Mouse (Mus musculus) MEL (cell line): ENCODE results near the gene Iqcd. TPM values are rescaled to one million over a fixed set of nuclear protein-coding genes. Genes with fewer than 3 reads are reported as not detected.

Source experiments
- DNase-seq: peaks from one replicate; pipeline ENCODE4 v3.0.0; 2011; ENCODE audit warnings: low read depth, low spot score
- H3K27ac ChIP-seq: 2 replicates; pipeline ENCODE4 v1.5.1; 2012; ENCODE audit warnings: low read depth, mild to moderate bottlenecking, control low read depth, low read length, moderate library complexity; ENCODE audit not compliant: control insufficient read depth
- H3K27me3 ChIP-seq, 2 experiments: fragments of 150-350 bp in 1 of 2; sonication (generic) in 1 of 2; 2 replicates each; pipeline ENCODE4 v1.6.1; 2012; ENCODE audit warnings: low read length in 2 of 2, mild to moderate bottlenecking in 2 of 2, improper control_type of control experiment in 1 of 2, moderate library complexity in 1 of 2; ENCODE audit not compliant: insufficient read depth in 2 of 2, control insufficient read depth in 1 of 2
- H3K36me3 ChIP-seq, 2 experiments: 2 replicates each; pipeline ENCODE4 v1.6.1; 2012 to 2014; ENCODE audit warnings: low read length in 2 of 2, improper control_type of control experiment in 1 of 2, inconsistent platforms in 1 of 2, mild to moderate bottlenecking in 1 of 2; ENCODE audit not compliant: insufficient read depth in 2 of 2, control insufficient read depth in 1 of 2
- H3K4me1 ChIP-seq, 2 experiments: fragments of 150-350 bp in 1 of 2; sonication (generic) in 1 of 2; 2 replicates each; pipeline ENCODE4 v1.6.1; 2012; ENCODE audit warnings: low read length in 2 of 2, improper control_type of control experiment in 1 of 2, mild to moderate bottlenecking in 1 of 2; ENCODE audit not compliant: insufficient read depth in 2 of 2, control insufficient read depth in 1 of 2
- H3K4me3 ChIP-seq, 2 experiments: fragments of 150-350 bp in 1 of 2; sonication (generic) in 1 of 2; 2 replicates each; pipeline ENCODE4 v1.5.1; 2012; ENCODE audit warnings: low read depth in 2 of 2, low read length in 2 of 2, mild to moderate bottlenecking in 2 of 2, moderate library complexity in 2 of 2, control low read depth in 1 of 2, improper control_type of control experiment in 1 of 2; ENCODE audit not compliant: control insufficient read depth in 1 of 2, insufficient read depth in 1 of 2
- H3K79me2 ChIP-seq: 2 replicates; pipeline ENCODE4 v1.6.1; 2012; ENCODE audit warnings: mild to moderate bottlenecking, low read length, moderate library complexity; ENCODE audit not compliant: control insufficient read depth, poor library complexity, insufficient read depth
- H3K9ac ChIP-seq: 2 replicates; pipeline ENCODE4 v1.6.1; 2012; ENCODE audit warnings: low read depth, mild to moderate bottlenecking, control low read depth, low read length, moderate library complexity; ENCODE audit not compliant: control insufficient read depth, poor library complexity, severe bottlenecking
- H3K9me3 ChIP-seq: fragments of 150-350 bp; sonication (generic); replicated peaks from 2 replicates; pipeline ENCODE4 v1.6.1; 2012; ENCODE audit warnings: mild to moderate bottlenecking, low read length, improper control_type of control experiment, moderate library complexity; ENCODE audit not compliant: insufficient read depth
- BHLHE40 ChIP-seq: IDR thresholded peaks from 2 replicates; pipeline ENCODE4 v1.6.1; 2012; ENCODE audit warnings: low read depth, mild to moderate bottlenecking, inconsistent platforms, low read length, improper control_type of control experiment, borderline replicate concordance
- CHD1 ChIP-seq: IDR thresholded peaks from 2 replicates; pipeline ENCODE4 v1.6.1; 2012; ENCODE audit warnings: low read depth, mild to moderate bottlenecking, inconsistent platforms, low read length, improper control_type of control experiment
- CTCF ChIP-seq, 3 experiments: IDR thresholded peaks in 2 of 3; conservative IDR thresholded peaks in 1 of 3; 2 replicates each; pipeline ENCODE4 v1.5.1; 2011 to 2012; ENCODE audit warnings: low read length in 3 of 3, low read depth in 2 of 3, mild to moderate bottlenecking in 2 of 3, improper control_type of control experiment in 1 of 3, inconsistent platforms in 1 of 3, mixed read lengths in 1 of 3, moderate library complexity in 1 of 3; ENCODE audit not compliant: control insufficient read depth in 1 of 3, insufficient read depth in 1 of 3, poor library complexity in 1 of 3, severe bottlenecking in 1 of 3
- E2F4 ChIP-seq: IDR thresholded peaks from 2 replicates; pipeline ENCODE4 v1.6.1; 2011; ENCODE audit warnings: low read depth, low read length, improper control_type of control experiment, borderline replicate concordance
- ELF1 ChIP-seq: IDR thresholded peaks from 2 replicates; pipeline ENCODE4 v1.6.1; 2014; ENCODE audit warnings: low read depth, mild to moderate bottlenecking, inconsistent platforms, low read length, improper control_type of control experiment, moderate library complexity
- EP300 ChIP-seq, 2 experiments: IDR thresholded peaks; 2 replicates each; pipeline ENCODE4 v1.6.1; 2011; ENCODE audit warnings: improper control_type of control experiment in 2 of 2, low read length in 2 of 2, low read depth in 1 of 2, mild to moderate bottlenecking in 1 of 2
- GATA1 ChIP-seq: IDR thresholded peaks from 2 replicates; pipeline ENCODE4 v1.6.1; 2011; ENCODE audit warnings: low read depth, low read length, improper control_type of control experiment
- HCFC1 ChIP-seq: IDR thresholded peaks from 2 replicates; pipeline ENCODE4 v1.6.1; 2012; ENCODE audit warnings: low read depth, mild to moderate bottlenecking, inconsistent platforms, low read length, improper control_type of control experiment, moderate library complexity
- JUND ChIP-seq: IDR thresholded peaks from 2 replicates; pipeline ENCODE4 v1.6.1; 2011; ENCODE audit warnings: low read depth, mild to moderate bottlenecking, improper control_type of control experiment, low read length
- KAT2A ChIP-seq: conservative IDR thresholded peaks from 2 replicates; pipeline ENCODE4 v1.6.1; 2012; ENCODE audit warnings: low read depth, low read length, improper control_type of control experiment, inconsistent platforms
- MEF2A ChIP-seq: IDR thresholded peaks from 2 replicates; pipeline ENCODE4 v1.6.1; 2014; ENCODE audit warnings: low read depth, mild to moderate bottlenecking, inconsistent platforms, low read length, improper control_type of control experiment; ENCODE audit not compliant: poor library complexity, insufficient replicate concordance, severe bottlenecking; ENCODE audit errors: extremely low read depth
- MXI1 ChIP-seq: IDR thresholded peaks from 2 replicates; pipeline ENCODE4 v1.6.1; 2011; ENCODE audit warnings: mild to moderate bottlenecking, low read depth, low read length, improper control_type of control experiment
- MYB ChIP-seq: IDR thresholded peaks from 2 replicates; pipeline ENCODE4 v1.6.1; 2011; ENCODE audit warnings: mild to moderate bottlenecking, low read depth, low read length, improper control_type of control experiment
- NELFE ChIP-seq: IDR thresholded peaks from 2 replicates; pipeline ENCODE4 v1.6.1; 2011; ENCODE audit warnings: low read depth, low read length, improper control_type of control experiment
- NRF1 ChIP-seq: IDR thresholded peaks from 2 replicates; pipeline ENCODE4 v1.6.1; 2014; ENCODE audit warnings: low read depth, mild to moderate bottlenecking, inconsistent platforms, low read length, improper control_type of control experiment, moderate library complexity; ENCODE audit not compliant: poor library complexity, insufficient read depth, severe bottlenecking
- POLR2AphosphoS2 ChIP-seq: IDR thresholded peaks from 2 replicates; pipeline ENCODE4 v1.6.1; 2011; ENCODE audit warnings: low read length, improper control_type of control experiment
- POLR2AphosphoS5 ChIP-seq: IDR thresholded peaks from 2 replicates; pipeline ENCODE4 v1.6.1; 2012; ENCODE audit warnings: low read depth, borderline replicate concordance, mild to moderate bottlenecking, inconsistent platforms, low read length, moderate library complexity, mixed read lengths
- RCOR1 ChIP-seq: IDR thresholded peaks from 2 replicates; pipeline ENCODE4 v1.6.1; 2012; ENCODE audit warnings: low read depth, mild to moderate bottlenecking, inconsistent platforms, low read length, improper control_type of control experiment
- SIN3A ChIP-seq: IDR thresholded peaks from 2 replicates; pipeline ENCODE4 v1.6.1; 2012; ENCODE audit warnings: low read length, improper control_type of control experiment, inconsistent platforms
- TAL1 ChIP-seq: IDR thresholded peaks from 2 replicates; pipeline ENCODE4 v1.6.1; 2012; ENCODE audit warnings: mild to moderate bottlenecking, inconsistent platforms, low read length, moderate library complexity, mixed read lengths
- TCF12 ChIP-seq: IDR thresholded peaks from 2 replicates; pipeline ENCODE4 v1.6.1; 2014; ENCODE audit warnings: low read depth, mild to moderate bottlenecking, inconsistent platforms, low read length, improper control_type of control experiment, moderate library complexity
- USF2 ChIP-seq, 2 experiments: IDR thresholded peaks; 2 replicates each; pipeline ENCODE4 v1.6.1; 2011 to 2012; ENCODE audit warnings: improper control_type of control experiment in 2 of 2, low read length in 2 of 2, borderline replicate concordance in 1 of 2, inconsistent platforms in 1 of 2, low read depth in 1 of 2, mild to moderate bottlenecking in 1 of 2; ENCODE audit not compliant: insufficient read depth in 1 of 2
- ZC3H11A ChIP-seq: IDR thresholded peaks from 2 replicates; pipeline ENCODE4 v1.6.1; 2012; ENCODE audit warnings: low read depth, mild to moderate bottlenecking, inconsistent platforms, low read length, improper control_type of control experiment
- ZKSCAN1 ChIP-seq: IDR thresholded peaks from 2 replicates; pipeline ENCODE4 v1.6.1; 2012; ENCODE audit warnings: low read depth, mild to moderate bottlenecking, inconsistent platforms, low read length, improper control_type of control experiment, moderate library complexity
- ZMIZ1 ChIP-seq: IDR thresholded peaks from 2 replicates; pipeline ENCODE4 v1.6.1; 2012; ENCODE audit warnings: low read depth, mild to moderate bottlenecking, inconsistent platforms, low read length, improper control_type of control experiment, moderate library complexity
- polyA plus RNA-seq, 2 experiments: library from polyadenylated mRNA; stranded (reverse) in 1 of 2; unstranded in 1 of 2; fragments of >175 nt in 1 of 2; fragments of >200 nt in 1 of 2; gene quantifications; 2 replicates each; pipeline versions ENCODE4 v1.2.1 to v1.2.4; 2012; ENCODE audit warnings: low replicate concordance in 2 of 2, low read depth in 1 of 2; ENCODE audit not compliant: insufficient read length in 2 of 2, insufficient read depth in 1 of 2, missing spikeins in 1 of 2
- total RNA-seq: library from RNA; depleted of rRNA; stranded (reverse); fragments of 300-350 nt; gene quantifications from 2 replicates; pipeline ENCODE4 v1.2.3, GENCODE M21; 2012

Gene Iqcd
- total and polyA plus RNA-seq, 3 experiments, result 1.1 to 2.2 TPM; not detected in 1

GRCm38 (mm10) chr5:120602210-120602609, 13.4 kb downstream of the Iqcd start:
- TF ChIP-seq TAL1 (no peak), SIN3A (no peak), MXI1 (no peak), ELF1 (no peak), MYB (no peak), POLR2AphosphoS2 (no peak), E2F4 (no peak), JUND (no peak), ZKSCAN1 (no peak), CHD1 (no peak), KAT2A (no peak), NELFE (no peak), BHLHE40 (no peak), ZC3H11A (no peak)
- H3K4me1 ChIP-seq, result peaks cover 17 to 24% of the 10 kb centered on the region in 2 experiments

GRCm38 (mm10) chr5:120603515-120603914, 14.7 kb downstream of the Iqcd start:
- no peak for TF ChIP-seq RCOR1
- no peak overlapping the region for H3K27ac ChIP-seq
- H3K9ac ChIP-seq, result no peak overlapping the region
- peaks cover 0 to 11% of the 10 kb centered on the region in 2 experiments; a peak in 2 of 4 replicates for H3K36me3 ChIP-seq
- no peaks in the 10 kb centered on the region for H3K79me2 ChIP-seq
- no peaks in the 10 kb centered on the region for H3K9me3 ChIP-seq
- H3K27me3 ChIP-seq, result no peaks in the 10 kb centered on the region
- peaks cover 17 to 24% of the 10 kb centered on the region in 2 experiments for H3K4me1 ChIP-seq
- no peak for DNase-seq
- H3K4me3 ChIP-seq, result no peak overlapping the region

More at GRCm38 (mm10) chr5:120602210-120602609, 13.4 kb downstream of the Iqcd start:
- H3K27ac ChIP-seq, result no peak overlapping the region
- H3K79me2 ChIP-seq, result no peaks in the 10 kb centered on the region
- H3K9ac ChIP-seq, result no peak overlapping the region
- H3K9me3 ChIP-seq, result no peaks in the 10 kb centered on the region
- H3K4me3 ChIP-seq, result no peak overlapping the region
- peaks cover 0 to 11% of the 10 kb centered on the region in 2 experiments; a peak in 2 of 4 replicates for H3K36me3 ChIP-seq
- DNase-seq, result no peak
- no peaks in the 10 kb centered on the region for H3K27me3 ChIP-seq

DNA sequence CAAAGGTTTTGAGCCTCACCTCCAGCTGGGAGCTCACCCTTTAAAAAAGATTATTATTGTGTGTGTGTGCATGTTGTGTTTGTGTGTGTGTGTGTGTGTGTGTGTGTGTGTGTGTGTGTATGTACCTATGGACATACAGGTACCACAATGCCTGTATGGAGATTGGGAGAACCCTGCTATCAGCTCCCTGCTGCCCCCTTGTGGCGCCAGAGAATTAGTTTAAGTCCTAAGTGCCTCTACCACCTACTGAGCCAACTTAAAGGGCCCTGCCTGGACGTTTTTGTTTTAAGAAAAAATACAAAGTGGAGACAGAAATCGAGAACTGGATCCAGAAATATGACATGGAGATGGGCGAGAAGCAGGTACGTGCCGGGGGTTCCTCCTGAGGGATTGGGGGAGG, 16.0 kb downstream of the Iqcd start:
- no peaks in the 10 kb centered on the region for H3K9me3 ChIP-seq
- peak overlapping the region; percentile 63 to 66; a peak in 3 of 4 replicates for H3K4me3 ChIP-seq
- H3K9ac ChIP-seq, result peak overlapping the region; percentile 64
- H3K27me3 ChIP-seq, result no peaks in the 10 kb centered on the region
- peak; percentile 88 for DNase-seq
- H3K27ac ChIP-seq, result peak overlapping the region; percentile 13
- H3K36me3 ChIP-seq, result peaks cover 0 to 4% of the 10 kb centered on the region in 2 experiments; a peak in 2 of 4 replicates
- H3K4me1 ChIP-seq, result peaks cover 9 to 12% of the 10 kb centered on the region in 2 experiments
- no peaks in the 10 kb centered on the region for H3K79me2 ChIP-seq
- TF ChIP-seq RCOR1 (no peak), ZC3H11A (peak; percentile 57), HCFC1 (0 out of 2 replicates have a peak, but pooled peaks have one; percentile 25), GATA1 (no peak), TCF12 (no peak), ZMIZ1 (no peak), MEF2A (no peak), NRF1 (no peak), POLR2AphosphoS5 (no peak), BHLHE40 (no peak), TAL1 (no peak), USF2 (IDR thresholded peaks at IDR 0.05; ENCODE audit: borderline replicate concordance in 1 of 2, insufficient read depth in 1 of 2, low read depth in 1 of 2, low read length in 2 of 2) (no peak), CTCF (IDR thresholded peaks at IDR 0.05 in 2 of 3, conservative IDR thresholded peaks at IDR 0.05 in 1 of 3; ENCODE audit: control insufficient read depth in 1 of 3, insufficient read depth in 1 of 3, low read depth in 2 of 3, low read length in 3 of 3, poor library complexity in 1 of 3, severe bottlenecking in 1 of 3) (peak; percentile 67 to 88 (median 83)), EP300 (IDR thresholded peaks at IDR 0.05; ENCODE audit: low read depth in 1 of 2, low read length in 2 of 2) (no peak), NELFE (no peak)
